Mouse (Mus musculus): ENCODE results near the gene Srsf4. TPM values are rescaled to one million over a fixed set of nuclear protein-coding genes. Genes with fewer than 3 reads are reported as not detected.

The Srsf4 gene
- 31.1 and 43.1 TPM in 2 replicates for polyA plus RNA-seq (2012; rRNA removed)

GRCm38 (mm10) chr4:131873293-131874168, at the start of gene Srsf4:
Srsf4 (plus strand) TSS chr4:131873617.

GRCm38 (mm10) chr4:131837872-131838524, 35.4 kb upstream of the Srsf4 start, which contains the start of gene Ptpru:
Ptpru (minus strand) TSS chr4:131838288.

GRCm38 (mm10) chr4:131843290-131843743, 30.1 kb upstream of the Srsf4 start, which contains the start of gene Mecr:
Mecr (plus strand) TSS chr4:131843470.

GRCm38 (mm10) chr4:131921461-131922346, 48.3 kb downstream of the Srsf4 start, which contains the start of gene Tmem200b:
Tmem200b (plus strand) TSS chr4:131921771.

Other genes starting within 250 kb of the Srsf4 start
- gene Ptpru, start 35.3 kb upstream of the Srsf4 start, polyA plus RNA-seq (2012; rRNA removed) = 15.2 and 17.2 TPM in 2 replicates
- gene Mecr, start 30.1 kb upstream of the Srsf4 start, polyA plus RNA-seq (2012; rRNA removed) = 41.2 and 45.0 TPM in 2 replicates
- gene Tmem200b, start 48.2 kb downstream of the Srsf4 start, polyA plus RNA-seq (2012; rRNA removed) = 65.4 and 103 TPM in 2 replicates
- 0.07 and 0.10 TPM in 2 replicates for gene Gm10300, start 201.1 kb downstream of the Srsf4 start, polyA plus RNA-seq (2012; rRNA removed)
- 14.9 and 16.5 TPM in 2 replicates for gene Epb41, start 201.7 kb downstream of the Srsf4 start, polyA plus RNA-seq (2012; rRNA removed)